Mouse (Mus musculus) kidney, embryonic 16.5 days (tissue): ENCODE measurements around the gene Isca1. TPM values are rescaled to one million over a fixed set of nuclear protein-coding genes. Genes with fewer than 3 reads are reported as not detected.

ENCODE experiments used
- ATAC-seq: fragments of 200-750 bp; cut with Nextera tagmentation; 2 replicates; pipeline ENCODE4 v1.8.0; 2017; ENCODE audit warnings: moderate TSS enrichment; ENCODE audit not compliant: low FRiP score, low TSS enrichment
- H3K27ac ChIP-seq: fragments of 300-500 bp; sonication (generic); 2 replicates; pipeline ENCODE4 v1.5.1; 2014; ENCODE audit warnings: low read length
- H3K27me3 ChIP-seq: fragments of 300-500 bp; sonication (generic); 2 replicates; pipeline ENCODE4 v1.6.1; 2014; ENCODE audit warnings: low read length, control low read depth, mixed read lengths; ENCODE audit not compliant: insufficient read depth
- H3K36me3 ChIP-seq: fragments of 300-500 bp; sonication (generic); 2 replicates; pipeline ENCODE4 v1.6.1; 2014; ENCODE audit warnings: low read length, control low read depth, mixed read lengths; ENCODE audit not compliant: insufficient read depth
- H3K4me1 ChIP-seq: fragments of 300-500 bp; sonication (generic); 2 replicates; pipeline ENCODE4 v1.6.1; 2014; ENCODE audit warnings: low read length, control low read depth, mixed read lengths; ENCODE audit not compliant: insufficient read depth
- H3K4me2 ChIP-seq: fragments of 300-500 bp; sonication (generic); replicated peaks from 2 replicates; pipeline ENCODE4 v1.6.1; 2014; ENCODE audit warnings: low read depth, low read length
- H3K4me3 ChIP-seq: fragments of 300-500 bp; sonication (generic); 2 replicates; pipeline ENCODE4 v1.5.1; 2014; ENCODE audit warnings: mild to moderate bottlenecking, low read length
- H3K9ac ChIP-seq: fragments of 300-500 bp; sonication (generic); replicated peaks from 2 replicates; pipeline ENCODE4 v1.6.1; 2014; ENCODE audit warnings: low read length
- H3K9me3 ChIP-seq: fragments of 300-500 bp; sonication (generic); 2 replicates; pipeline ENCODE4 v1.6.1; 2016; ENCODE audit warnings: low read length, control low read depth
- WGBS: fragments of 180-500 bp; shearing (Covaris S2); extraction: QIAGEN DNeasy Blood & Tissue Kit; methylation state at CpG from one replicate; pipeline ENCODE4 v1.1.7; 2014; 5-methylcytosine and 5-hydroxymethylcytosine counted together
- polyA plus RNA-seq: library from polyadenylated mRNA; unstranded; fragments of >200 nt; fragmentation: Nextera tagmentation; extraction: Ambion mirVana; gene quantifications from 2 replicates; pipeline ENCODE4 v1.2.1, GENCODE M21; 2015

The Isca1 gene
- polyA plus RNA-seq, 1 experiment from 2014 or later, result 150 TPM

DNA sequence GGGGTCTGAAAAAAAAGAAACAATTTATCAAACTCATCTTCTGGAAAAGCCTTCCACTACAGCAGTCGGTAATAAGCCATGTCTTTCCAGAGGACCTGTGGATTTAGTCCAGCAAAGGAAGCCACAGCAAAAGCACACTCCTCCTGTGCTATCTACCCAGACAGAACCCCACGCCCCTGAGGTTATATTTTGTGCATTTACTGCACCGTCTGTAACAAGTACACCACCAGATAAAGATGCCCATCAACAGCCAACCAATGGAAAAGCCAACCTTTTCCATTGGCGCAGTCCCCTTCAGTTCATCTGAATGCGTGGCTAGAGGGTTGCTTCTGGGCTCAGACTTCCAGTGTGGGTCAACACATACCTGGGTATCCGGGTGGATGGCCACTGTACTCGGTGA is 6.8 kb downstream of the Isca1 start:
- Histone ChIP-seq H3K4me2 (no peak overlapping the region), H3K9me3 (no peaks in the 10 kb centered on the region), H3K9ac (no peak overlapping the region), H3K4me3 (no peak overlapping the region), H3K36me3 (peaks cover 43% of the 10 kb centered on the region), H3K4me1 (peaks cover 25% of the 10 kb centered on the region), H3K27me3 (no peaks in the 10 kb centered on the region), H3K27ac (no peak overlapping the region)
- ATAC-seq, result no peak
- WGBS, result 91% methylated on average over 7 of the region's 7 CpGs

DNA sequence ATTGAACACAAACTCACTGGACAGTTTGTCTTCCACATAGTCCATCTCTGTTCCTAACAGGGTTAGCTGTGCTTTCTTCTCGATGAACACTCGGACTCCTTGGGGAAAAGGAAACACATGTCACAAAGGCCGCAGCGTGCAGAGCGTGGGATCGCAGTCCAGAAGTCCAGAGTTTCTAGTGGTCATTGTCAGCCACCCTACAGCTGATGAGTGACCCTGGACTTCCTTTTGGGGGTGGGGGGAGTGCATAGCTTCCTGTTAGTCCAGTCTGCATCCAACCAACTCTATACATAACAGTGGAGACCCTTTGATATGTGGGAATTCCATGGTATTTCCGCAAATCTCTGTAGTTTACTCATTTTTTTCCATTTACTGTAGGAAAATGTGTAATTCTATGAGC is 12.7 kb downstream of the Isca1 start:
- no peak overlapping the region for H3K4me3 ChIP-seq
- no peaks in the 10 kb centered on the region for H3K27me3 ChIP-seq
- no peak overlapping the region for H3K9ac ChIP-seq
- H3K27ac ChIP-seq, result no peak overlapping the region
- H3K9me3 ChIP-seq, result no peaks in the 10 kb centered on the region
- peak; percentile 73; the same call in 1 of the 2 replicates for ATAC-seq
- no peak overlapping the region for H3K4me2 ChIP-seq
- peaks cover 59% of the 10 kb centered on the region for H3K36me3 ChIP-seq
- WGBS, result 83% methylated on average over 7 of the region's 7 CpGs
- H3K4me1 ChIP-seq, result no peaks in the 10 kb centered on the region; the same call in 1 of the 2 replicates

DNA sequence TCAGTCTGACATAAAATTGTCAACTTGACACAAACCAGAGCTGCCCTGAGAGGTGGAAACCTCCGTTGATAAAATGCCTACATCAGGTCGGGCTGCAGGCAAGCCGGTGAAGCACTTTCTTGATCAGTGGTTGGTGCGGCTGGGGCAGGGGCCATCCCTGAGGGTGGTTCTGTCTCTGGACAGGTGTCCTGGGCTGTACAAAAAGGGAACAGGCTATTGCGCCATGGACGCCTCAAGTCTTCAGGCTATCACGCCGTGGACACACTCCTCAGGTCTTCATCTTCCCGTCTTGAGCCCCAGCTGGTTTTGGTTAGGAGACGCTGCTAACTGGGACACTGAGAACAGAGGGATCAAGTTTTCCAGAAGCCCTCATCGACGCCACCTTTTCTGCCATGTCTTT is 19.3 kb downstream of the Isca1 start:
- no peak for ATAC-seq
- H3K9ac ChIP-seq, result no peak overlapping the region
- no peaks in the 10 kb centered on the region for H3K4me1 ChIP-seq
- H3K4me3 ChIP-seq, result no peak overlapping the region
- no peaks in the 10 kb centered on the region for H3K27me3 ChIP-seq
- 82% methylated on average over 12 of the region's 12 CpGs for WGBS
- H3K9me3 ChIP-seq, result no peaks in the 10 kb centered on the region
- H3K27ac ChIP-seq, result no peak overlapping the region
- H3K36me3 ChIP-seq, result peaks cover 14% of the 10 kb centered on the region
- H3K4me2 ChIP-seq, result no peak overlapping the region

DNA sequence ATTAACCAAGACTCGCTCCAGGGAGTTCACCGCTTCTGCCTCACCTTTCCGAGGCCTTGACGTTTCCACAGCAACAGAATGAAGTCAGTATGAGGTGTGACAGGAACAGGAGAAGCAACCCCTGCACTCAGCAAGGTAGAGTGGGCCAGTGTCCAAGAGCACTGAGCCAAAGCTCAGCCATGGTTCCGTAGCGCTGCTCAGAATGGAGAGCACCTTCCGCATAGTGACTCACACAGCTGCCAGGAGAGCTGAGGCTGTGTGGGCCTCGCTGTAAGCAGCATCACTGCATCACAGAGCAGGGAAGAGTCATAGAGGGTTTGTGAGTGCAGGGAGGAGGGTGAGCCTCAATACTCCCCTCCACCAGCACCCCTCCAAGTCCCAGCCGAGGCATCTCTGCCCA is 22.9 kb downstream of the Isca1 start, which contains the start of gene 1700014D04Rik:
TSS of gene 1700014D04Rik (minus strand) at position 42 of the 400 bp plus-strand sequence.
- 75% methylated on average over 9 of the region's 9 CpGs for WGBS
- Histone ChIP-seq H3K27me3 (no peaks in the 10 kb centered on the region), H3K36me3 (no peaks in the 10 kb centered on the region), H3K4me1 (no peaks in the 10 kb centered on the region), H3K4me3 (no peak within 1 kb of the TSS), H3K9ac (no peak within 1 kb of the TSS), H3K27ac (no peak within 1 kb of the TSS), H3K4me2 (no peak within 1 kb of the TSS), H3K9me3 (no peaks in the 10 kb centered on the region)
- no peak for ATAC-seq

DNA sequence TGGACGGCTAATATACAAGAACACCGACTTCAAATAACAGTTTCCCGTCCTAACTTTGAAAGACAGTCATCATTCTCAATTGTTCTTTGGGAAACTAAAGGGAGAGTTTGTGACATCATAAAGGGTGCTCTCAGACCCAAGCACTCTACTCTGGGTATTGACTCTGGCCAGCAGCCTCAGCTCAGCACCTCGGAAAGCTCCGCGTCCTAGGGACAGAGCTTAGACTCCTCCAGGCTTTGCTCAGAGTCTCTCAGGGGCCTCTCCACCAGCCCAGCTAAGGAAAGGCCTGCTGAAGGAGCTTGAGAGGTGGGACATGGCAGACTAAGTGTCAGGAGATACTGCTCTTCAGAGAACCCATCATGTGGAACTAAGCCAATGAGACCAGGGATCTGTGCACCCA is 23.4 kb downstream of the Isca1 start:
- no peak overlapping the region for H3K27ac ChIP-seq
- H3K4me3 ChIP-seq, result no peak overlapping the region
- no peaks in the 10 kb centered on the region for H3K4me1 ChIP-seq
- H3K4me2 ChIP-seq, result no peak overlapping the region
- H3K9me3 ChIP-seq, result no peaks in the 10 kb centered on the region
- WGBS, result 62% methylated on average over 6 of the region's 6 CpGs
- H3K27me3 ChIP-seq, result no peaks in the 10 kb centered on the region
- H3K9ac ChIP-seq, result no peak overlapping the region
- H3K36me3 ChIP-seq, result no peaks in the 10 kb centered on the region
- ATAC-seq, result no peak

DNA sequence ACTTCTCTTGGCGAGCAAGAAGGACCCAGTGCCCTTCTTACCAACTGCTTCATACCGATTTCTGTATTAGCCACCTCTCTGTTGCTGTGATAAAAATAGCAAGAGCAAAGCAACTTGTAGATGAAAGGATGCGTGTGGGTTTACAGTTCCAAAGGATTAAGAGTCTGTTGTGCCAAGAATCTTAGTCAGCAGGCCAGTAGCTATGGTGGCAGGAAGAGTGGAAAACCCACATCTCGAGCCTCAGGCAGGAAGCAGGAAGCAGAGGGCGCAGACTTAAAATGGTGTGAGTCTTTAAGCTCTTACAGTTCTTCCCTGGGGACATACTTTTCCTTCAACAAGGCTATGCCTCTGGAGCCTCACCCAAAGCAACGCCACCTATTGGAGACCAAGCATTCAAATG is 24.1 kb downstream of the Isca1 start:
- Histone ChIP-seq H3K4me1 (no peaks in the 10 kb centered on the region), H3K27me3 (no peaks in the 10 kb centered on the region), H3K9ac (no peak overlapping the region), H3K27ac (no peak overlapping the region), H3K4me3 (no peak overlapping the region), H3K9me3 (no peaks in the 10 kb centered on the region), H3K36me3 (no peaks in the 10 kb centered on the region), H3K4me2 (no peak overlapping the region)
- WGBS, result 83% methylated on average over 6 of the region's 6 CpGs
- no peak for ATAC-seq

DNA sequence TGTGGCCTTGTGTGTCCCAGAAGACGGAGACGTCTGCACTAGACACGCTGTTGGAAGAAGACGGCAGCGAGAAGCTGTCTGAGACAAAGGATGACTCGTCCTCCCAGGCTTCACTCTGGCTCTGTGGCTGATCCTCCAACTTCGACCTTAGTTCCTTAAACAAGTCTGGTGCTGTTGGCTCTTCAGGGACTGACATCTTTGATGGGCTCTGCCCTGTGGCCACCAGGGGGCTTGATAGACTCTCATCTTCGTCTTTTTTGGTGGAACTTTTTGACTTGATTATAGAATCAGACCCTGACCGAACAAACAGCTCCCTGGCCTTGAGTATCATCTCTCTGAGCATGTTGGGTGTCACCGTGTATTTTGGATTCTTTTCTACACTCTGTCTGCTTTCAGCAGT is 27.9 kb downstream of the Isca1 start:
- WGBS, result 76% methylated on average over 10 of the region's 10 CpGs
- ATAC-seq, result no peak
- Histone ChIP-seq H3K9me3 (no peaks in the 10 kb centered on the region), H3K9ac (no peak overlapping the region), H3K27ac (no peak overlapping the region), H3K4me2 (no peak overlapping the region), H3K36me3 (no peaks in the 10 kb centered on the region), H3K4me1 (no peaks in the 10 kb centered on the region), H3K4me3 (no peak overlapping the region), H3K27me3 (no peaks in the 10 kb centered on the region)

DNA sequence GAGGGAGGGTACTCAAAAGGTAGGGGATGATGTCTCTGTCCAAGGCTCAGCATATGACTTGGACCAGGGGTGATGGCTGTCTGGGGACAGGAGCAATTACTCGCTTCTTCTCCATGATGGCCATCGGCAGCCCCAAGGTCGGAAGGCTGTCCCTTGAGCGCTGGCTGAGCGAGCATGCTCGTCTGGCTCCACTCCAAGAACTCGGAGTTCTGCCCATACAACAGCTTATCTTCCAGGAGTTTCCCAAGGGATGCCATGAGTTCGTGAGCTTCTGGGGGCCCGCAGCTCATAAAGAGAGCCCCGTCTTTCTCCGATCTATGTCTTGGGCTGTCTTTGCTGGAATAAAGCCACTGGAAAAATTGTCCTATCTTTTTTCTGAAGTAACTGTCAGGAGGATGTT is 28.5 kb downstream of the Isca1 start:
- H3K27ac ChIP-seq, result no peak overlapping the region
- no peak for ATAC-seq
- no peaks in the 10 kb centered on the region for H3K9me3 ChIP-seq
- 83% methylated on average over 11 of the region's 11 CpGs for WGBS
- no peaks in the 10 kb centered on the region for H3K27me3 ChIP-seq
- H3K4me2 ChIP-seq, result no peak overlapping the region
- no peaks in the 10 kb centered on the region for H3K4me1 ChIP-seq
- no peak overlapping the region for H3K9ac ChIP-seq
- H3K4me3 ChIP-seq, result no peak overlapping the region
- H3K36me3 ChIP-seq, result no peaks in the 10 kb centered on the region

DNA sequence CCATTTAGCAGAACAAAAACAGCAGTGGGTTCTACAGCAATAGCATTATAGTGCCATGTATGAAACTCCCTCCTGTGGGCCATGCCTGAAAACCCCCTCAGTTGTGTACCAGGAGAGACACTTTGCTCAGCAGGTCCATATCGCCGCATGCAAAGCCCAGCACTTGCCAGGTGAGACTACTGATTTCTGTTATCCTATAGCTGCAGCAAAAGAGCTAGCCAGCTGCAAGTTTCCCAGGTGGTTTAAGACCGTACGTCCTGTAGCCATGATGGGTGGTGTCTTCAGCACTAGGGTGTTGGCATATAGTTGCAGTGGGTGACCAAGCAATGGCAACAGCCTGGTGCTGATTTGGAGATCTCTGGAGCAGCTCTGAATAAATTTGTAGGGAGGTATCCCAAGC is 30.2 kb downstream of the Isca1 start:
- H3K4me1 ChIP-seq, result no peaks in the 10 kb centered on the region
- H3K4me2 ChIP-seq, result no peak overlapping the region
- no peaks in the 10 kb centered on the region for H3K36me3 ChIP-seq
- no peak overlapping the region for H3K27ac ChIP-seq
- no peak overlapping the region for H3K4me3 ChIP-seq
- H3K9me3 ChIP-seq, result no peaks in the 10 kb centered on the region
- no peak for ATAC-seq
- H3K27me3 ChIP-seq, result no peaks in the 10 kb centered on the region
- WGBS, result 91% methylated on average over 4 of the region's 4 CpGs
- no peak overlapping the region for H3K9ac ChIP-seq

DNA sequence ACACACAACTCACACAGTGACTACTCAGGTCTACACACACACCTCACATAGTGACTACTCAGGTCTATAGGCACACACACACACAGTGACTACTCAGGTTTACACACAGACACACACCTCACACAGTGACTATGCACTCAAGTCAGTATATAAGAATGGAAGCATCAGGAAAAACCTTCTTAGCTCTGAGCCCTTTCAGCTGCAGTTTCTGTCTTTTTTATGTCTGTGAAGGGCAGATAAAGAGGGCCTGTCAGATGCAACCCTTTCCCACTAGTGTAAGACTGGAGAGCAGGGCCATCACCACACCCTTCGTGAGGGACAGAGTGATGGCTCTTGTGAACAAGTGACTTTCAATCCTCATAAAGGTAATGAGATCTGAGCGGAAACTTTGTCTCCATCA is 31.2 kb downstream of the Isca1 start:
- H3K9me3 ChIP-seq, result no peaks in the 10 kb centered on the region
- no peaks in the 10 kb centered on the region for H3K27me3 ChIP-seq
- WGBS, result 88% methylated on average over 2 of the region's 2 CpGs
- H3K9ac ChIP-seq, result no peak overlapping the region
- no peaks in the 10 kb centered on the region for H3K4me1 ChIP-seq
- H3K27ac ChIP-seq, result no peak overlapping the region
- no peak overlapping the region for H3K4me2 ChIP-seq
- no peaks in the 10 kb centered on the region for H3K36me3 ChIP-seq
- H3K4me3 ChIP-seq, result no peak overlapping the region
- ATAC-seq, result no peak

DNA sequence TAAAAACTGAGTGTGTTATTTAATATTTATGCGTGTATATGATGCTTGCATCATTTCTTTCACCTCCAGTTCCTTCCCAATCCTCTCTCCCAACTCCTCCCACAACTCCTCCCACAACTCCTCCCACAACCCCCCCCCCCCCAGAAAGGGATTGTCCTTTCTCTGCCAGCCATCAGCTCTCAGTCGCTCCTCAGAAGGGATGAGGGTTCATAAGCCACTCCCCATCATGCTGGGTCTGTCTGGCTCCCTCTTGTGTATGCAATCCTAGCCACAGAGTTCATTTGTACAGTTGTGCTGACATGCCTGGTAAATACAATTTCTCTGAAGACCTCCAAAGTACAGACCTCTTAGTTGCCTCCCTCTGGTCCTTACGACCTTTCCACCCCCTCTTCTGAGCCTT is 34.4 kb downstream of the Isca1 start:
- Histone ChIP-seq H3K27me3 (no peaks in the 10 kb centered on the region), H3K9me3 (no peaks in the 10 kb centered on the region), H3K27ac (no peak overlapping the region), H3K36me3 (no peaks in the 10 kb centered on the region), H3K9ac (no peak overlapping the region), H3K4me1 (no peaks in the 10 kb centered on the region), H3K4me2 (no peak overlapping the region), H3K4me3 (no peak overlapping the region)
- 29% methylated on average over 3 of the region's 3 CpGs for WGBS
- ATAC-seq, result peak; percentile 67; the same call in 1 of the 2 replicates
